8 mouse cellular contexts compared by ENCODE assay signal in the genomic region with DNA sequence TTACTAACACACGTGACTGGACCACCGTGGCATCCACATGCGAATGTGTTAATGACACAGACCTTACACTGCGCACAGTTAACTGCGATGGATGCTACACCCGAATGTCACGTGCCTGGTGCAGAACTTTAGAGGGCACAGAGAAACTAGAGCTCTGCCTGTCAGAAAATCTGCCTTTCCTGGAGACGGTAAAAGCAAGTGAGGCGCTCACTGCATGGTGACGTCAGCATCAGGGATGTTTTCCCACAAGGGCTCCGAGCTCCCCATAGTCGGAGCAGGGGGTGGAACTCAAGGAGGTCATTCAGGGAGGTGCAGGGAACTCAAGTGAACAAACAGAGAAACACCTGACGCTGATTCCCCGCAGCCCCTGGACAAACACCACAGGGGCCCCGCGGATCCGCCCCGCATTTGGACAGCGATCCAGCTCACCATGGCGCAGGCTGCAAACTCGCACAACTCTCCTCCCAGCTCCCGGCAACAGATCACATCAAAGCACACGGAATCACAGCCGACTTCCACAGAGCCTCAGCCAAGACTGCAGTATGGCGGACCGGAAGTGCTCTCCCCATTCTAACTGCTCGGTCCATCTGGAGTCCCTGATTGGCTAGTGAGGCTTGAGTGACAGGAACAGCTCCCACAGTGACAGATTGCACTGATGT. TPM values are rescaled to one million over a fixed set of nuclear protein-coding genes. Genes with fewer than 3 reads are reported as not detected.
DNase-seq lines count a peak whose midpoint lies in the region; ATAC-seq and TF ChIP-seq lines count a peak whose summit lies in the region.

A gene (minus strand): TSS at position 539 of the 659 bp plus-strand sequence.

- TF ChIP-seq POLR2A in cortical plate, adult 2 months (IDR thresholded peaks at IDR 0.05; ENCODE audit: extremely low read depth, insufficient read depth, low read length) = peak; percentile 86

- no peaks in the 10 kb centered on the region for H3K4me1 ChIP-seq in cortical plate, adult 2 months (ENCODE audit: control insufficient read depth, insufficient read depth, low read length)

- peak within 1 kb of the TSS; percentile 68 for H3K4me3 ChIP-seq in cortical plate, adult 2 months (ENCODE audit: insufficient read depth, low read length)

- peak within 1 kb of the TSS; percentile 26; the same call in 1 of the 2 replicates for H3K27ac ChIP-seq in cortical plate, adult 2 months (ENCODE audit: insufficient read depth, low read length)

- peak; percentile 100 for ATAC-seq in activated CD4-positive, CD25-positive, alpha-beta regulatory T cell, adult 4 months
- ATAC-seq in megakaryocyte, adult 5-6 weeks (ENCODE audit: poor library complexity, severe bottlenecking) = peak; percentile 99

- DNase-seq in gastrocnemius, postnatal 10 days = peak; percentile 65
- DNase-seq in induced T-regulatory cell, adult 2 months (ENCODE audit: low read depth) = peak; percentile 89
- DNase-seq in left cerebral cortex, adult 8-10 months (ENCODE audit: low spot score in 2 of 2) = peak; percentile 66 to 87
- peak; percentile 91 for DNase-seq in right cerebral cortex, adult 18-20 months
- peak; percentile 27 for DNase-seq in urinary bladder, postnatal 10 days (ENCODE audit: low spot score)

- TF ChIP-seq CTCF in cortical plate, adult 2 months (IDR thresholded peaks at IDR 0.05; ENCODE audit: extremely low read depth, insufficient read depth, low read length) = no peak

RNA-seq across cellular contexts. Expression of the gene that starts here (rescaled TPM):
- 10 to 100 TPM; 14.2 to 15.4 TPM for polyA plus RNA-seq in activated CD4-positive, CD25-positive, alpha-beta regulatory T cell, adult 4 months (2017; shearing (Covaris generic))
- polyA plus RNA-seq in cortical plate, adult 2 months (2012; rRNA removed) = 22.5 and 23.1 TPM in 2 replicates
- total RNA-seq in gastrocnemius, postnatal 10 days (2021) = 1 to 10 TPM; 7.0 to 8.0 TPM
- total RNA-seq in left cerebral cortex, adult 8-10 months (2022) = 10 to 100 TPM; 19.3 to 23.9 (median 21.8) TPM
- total RNA-seq in megakaryocyte, adult 5-6 weeks (2015) = 3.1 and 3.2 TPM in 2 replicates
- 3.3 TPM in 2 replicates for total RNA-seq in megakaryocyte, adult 5-6 weeks (2017)

Comparison
In these comparisons a context has a peak if more than half of its experiments do, and no peak if none do; other contexts are left out.
1. Peak in every context shown above with its lines: DNase-seq, ATAC-seq, H3K4me3 ChIP-seq and H3K27ac ChIP-seq.
2. DNase-seq: peak in every context shown above with its lines; median percentile 91 in right cerebral cortex, adult 18-20 months; 89 in induced T-regulatory cell, adult 2 months; 76 in left cerebral cortex, adult 8-10 months; 65 in gastrocnemius, postnatal 10 days; 27 in urinary bladder, postnatal 10 days.